Mouse (Mus musculus): ENCODE results near the gene Slc38a3. TPM values are rescaled to one million over a fixed set of nuclear protein-coding genes. Genes with fewer than 3 reads are reported as not detected.

Slc38a3 gene
- polyA plus RNA-seq, 1 experiment = 0.10 TPM

GRCm38 (mm10) chr9:107654585-107654984 lies 14.7 kb downstream of the Slc38a3 start:
- no peak overlapping the region for H3K4me3 ChIP-seq (ENCODE audit: control insufficient read depth, low read depth, low read length)
- H3K36me3 ChIP-seq (ENCODE audit: control insufficient read depth, insufficient read depth, low read length) = no peaks in the 10 kb centered on the region
- no peaks in the 10 kb centered on the region for H3K27me3 ChIP-seq (ENCODE audit: control insufficient read depth, insufficient read depth, low read length)
- no peaks in the 10 kb centered on the region for H3K4me1 ChIP-seq (ENCODE audit: control insufficient read depth, insufficient read depth, low read length)
- TF ChIP-seq CTCF (IDR thresholded peaks at IDR 0.05; ENCODE audit: control insufficient read depth, insufficient read depth, insufficient replicate concordance, low read depth, low read length) (no peak), POLR2A (IDR thresholded peaks at IDR 0.05; ENCODE audit: control insufficient read depth, low read depth, low read length) (no peak)
- no peak overlapping the region for H3K27ac ChIP-seq (ENCODE audit: control insufficient read depth, insufficient read depth, low read depth, low read length)

GRCm38 (mm10) chr9:107653474-107653873 lies 15.9 kb downstream of the Slc38a3 start:
- Histone ChIP-seq H3K36me3 (ENCODE audit: control insufficient read depth, insufficient read depth, low read length) (no peaks in the 10 kb centered on the region), H3K4me1 (ENCODE audit: control insufficient read depth, insufficient read depth, low read length) (no peaks in the 10 kb centered on the region), H3K27me3 (ENCODE audit: control insufficient read depth, insufficient read depth, low read length) (no peaks in the 10 kb centered on the region), H3K4me3 (ENCODE audit: control insufficient read depth, low read depth, low read length) (no peak overlapping the region), H3K27ac (ENCODE audit: control insufficient read depth, insufficient read depth, low read depth, low read length) (no peak overlapping the region)
- TF ChIP-seq POLR2A (IDR thresholded peaks at IDR 0.05; ENCODE audit: control insufficient read depth, low read depth, low read length) = no peak
- TF ChIP-seq CTCF (IDR thresholded peaks at IDR 0.05; ENCODE audit: control insufficient read depth, insufficient read depth, insufficient replicate concordance, low read depth, low read length) = no peak

GRCm38 (mm10) chr9:107650708-107651481 lies 18.4 kb downstream of the Slc38a3 start:
- no peak overlapping the region for H3K4me3 ChIP-seq (ENCODE audit: control insufficient read depth, low read depth, low read length)
- no peak overlapping the region for H3K27ac ChIP-seq (ENCODE audit: control insufficient read depth, insufficient read depth, low read depth, low read length)
- TF ChIP-seq POLR2A (IDR thresholded peaks at IDR 0.05; ENCODE audit: control insufficient read depth, low read depth, low read length) (no peak), CTCF (IDR thresholded peaks at IDR 0.05; ENCODE audit: control insufficient read depth, insufficient read depth, insufficient replicate concordance, low read depth, low read length) (no peak)
- H3K27me3 ChIP-seq (ENCODE audit: control insufficient read depth, insufficient read depth, low read length) = no peaks in the 10 kb centered on the region
- no peaks in the 10 kb centered on the region for H3K4me1 ChIP-seq (ENCODE audit: control insufficient read depth, insufficient read depth, low read length)
- H3K36me3 ChIP-seq (ENCODE audit: control insufficient read depth, insufficient read depth, low read length) = no peaks in the 10 kb centered on the region

- no peaks in the 10 kb centered on the region for H3K27me3 ChIP-seq (ENCODE audit: control insufficient read depth, insufficient read depth, low read length)
- no peaks in the 10 kb centered on the region for H3K36me3 ChIP-seq (ENCODE audit: control insufficient read depth, insufficient read depth, low read length)
- no peak overlapping the region for H3K27ac ChIP-seq (ENCODE audit: control insufficient read depth, insufficient read depth, low read depth, low read length)
- TF ChIP-seq CTCF (IDR thresholded peaks at IDR 0.05; ENCODE audit: control insufficient read depth, insufficient read depth, insufficient replicate concordance, low read depth, low read length) (no peak), POLR2A (IDR thresholded peaks at IDR 0.05; ENCODE audit: control insufficient read depth, low read depth, low read length) (no peak)
- H3K4me1 ChIP-seq (ENCODE audit: control insufficient read depth, insufficient read depth, low read length) = peaks cover 3% of the 10 kb centered on the region; the same call in 1 of the 2 replicates
- no peak overlapping the region for H3K4me3 ChIP-seq (ENCODE audit: control insufficient read depth, low read depth, low read length)
Measured at GRCm38 (mm10) chr9:107650225-107650624, 19.1 kb downstream of the Slc38a3 start.

- Histone ChIP-seq H3K4me3 (ENCODE audit: control insufficient read depth, low read depth, low read length) (no peak overlapping the region), H3K4me1 (ENCODE audit: control insufficient read depth, insufficient read depth, low read length) (peaks cover 7% of the 10 kb centered on the region), H3K36me3 (ENCODE audit: control insufficient read depth, insufficient read depth, low read length) (no peaks in the 10 kb centered on the region), H3K27me3 (ENCODE audit: control insufficient read depth, insufficient read depth, low read length) (no peaks in the 10 kb centered on the region), H3K27ac (ENCODE audit: control insufficient read depth, insufficient read depth, low read depth, low read length) (no peak overlapping the region)
- TF ChIP-seq POLR2A (IDR thresholded peaks at IDR 0.05; ENCODE audit: control insufficient read depth, low read depth, low read length) = no peak
- TF ChIP-seq CTCF (IDR thresholded peaks at IDR 0.05; ENCODE audit: control insufficient read depth, insufficient read depth, insufficient replicate concordance, low read depth, low read length) = no peak
Measured at GRCm38 (mm10) chr9:107648767-107649166, 20.6 kb downstream of the Slc38a3 start.

- Histone ChIP-seq H3K4me1 (ENCODE audit: control insufficient read depth, insufficient read depth, low read length) (peaks cover 7% of the 10 kb centered on the region), H3K27ac (ENCODE audit: control insufficient read depth, insufficient read depth, low read depth, low read length) (no peak overlapping the region), H3K27me3 (ENCODE audit: control insufficient read depth, insufficient read depth, low read length) (no peaks in the 10 kb centered on the region), H3K4me3 (ENCODE audit: control insufficient read depth, low read depth, low read length) (no peak overlapping the region), H3K36me3 (ENCODE audit: control insufficient read depth, insufficient read depth, low read length) (no peaks in the 10 kb centered on the region)
- no peak for TF ChIP-seq POLR2A (IDR thresholded peaks at IDR 0.05; ENCODE audit: control insufficient read depth, low read depth, low read length)
- TF ChIP-seq CTCF (IDR thresholded peaks at IDR 0.05; ENCODE audit: control insufficient read depth, insufficient read depth, insufficient replicate concordance, low read depth, low read length) = no peak
Measured at GRCm38 (mm10) chr9:107646975-107647374, 22.4 kb downstream of the Slc38a3 start.

- TF ChIP-seq CTCF (IDR thresholded peaks at IDR 0.05; ENCODE audit: control insufficient read depth, insufficient read depth, insufficient replicate concordance, low read depth, low read length) = peak; percentile 86
- no peak for TF ChIP-seq POLR2A (IDR thresholded peaks at IDR 0.05; ENCODE audit: control insufficient read depth, low read depth, low read length)
- Histone ChIP-seq H3K4me1 (ENCODE audit: control insufficient read depth, insufficient read depth, low read length) (peaks cover 7% of the 10 kb centered on the region), H3K4me3 (ENCODE audit: control insufficient read depth, low read depth, low read length) (peak overlapping the region; percentile 90)
Measured at GRCm38 (mm10) chr9:107645577-107645976, 23.8 kb downstream of the Slc38a3 start.

More at GRCm38 (mm10) chr9:107645577-107645976, 23.8 kb downstream of the Slc38a3 start:
- Histone ChIP-seq H3K27me3 (ENCODE audit: control insufficient read depth, insufficient read depth, low read length) (no peaks in the 10 kb centered on the region), H3K36me3 (ENCODE audit: control insufficient read depth, insufficient read depth, low read length) (no peaks in the 10 kb centered on the region), H3K27ac (ENCODE audit: control insufficient read depth, insufficient read depth, low read depth, low read length) (no peak overlapping the region)

All from testis, adult 2 months (tissue).